In the genomic region with DNA sequence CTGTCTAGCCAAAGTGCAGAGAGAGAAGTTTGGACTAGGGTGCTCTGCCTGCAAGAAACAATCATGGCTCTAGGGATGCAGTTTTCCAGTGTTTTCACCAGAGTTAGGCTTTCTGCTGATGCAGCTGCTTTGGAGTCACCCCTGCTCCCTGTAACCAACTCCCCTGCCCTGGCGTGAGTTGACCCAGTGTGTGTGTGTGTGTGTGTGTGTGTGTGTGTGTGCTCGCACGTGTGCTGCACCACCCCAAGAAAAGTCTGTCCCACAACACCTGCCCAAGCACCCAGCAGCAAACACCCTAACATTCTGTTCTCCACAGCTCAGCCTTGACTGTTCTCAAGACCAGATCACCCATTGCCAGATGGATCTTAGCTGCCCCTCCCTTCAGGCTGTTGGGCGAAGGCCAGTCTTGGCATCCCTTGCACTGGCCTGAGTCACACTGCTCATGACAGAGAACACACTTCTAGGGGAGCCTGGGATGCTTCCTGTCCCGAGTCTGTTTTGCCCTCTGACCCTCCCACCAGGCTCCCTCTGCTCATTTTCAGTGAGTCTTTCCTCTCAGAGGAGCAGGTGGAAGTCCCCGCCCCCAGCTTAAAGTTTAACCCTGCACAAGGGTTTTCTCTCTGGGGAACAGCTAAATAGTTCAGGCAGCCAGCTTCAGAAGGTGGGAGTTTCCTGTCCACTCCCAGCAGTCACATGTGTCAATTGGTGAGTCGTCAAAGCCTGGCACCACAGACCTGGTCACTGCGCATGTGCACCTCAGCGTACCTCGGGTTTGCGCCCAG, we compare ENCODE assay signal across 9 mouse cellular contexts. TPM values are rescaled to one million over a fixed set of nuclear protein-coding genes. Genes with fewer than 3 reads are reported as not detected.
DNase-seq lines count a peak whose midpoint lies in the region; ATAC-seq and TF ChIP-seq lines count a peak whose summit lies in the region.
"Had no signal": no experiment of that assay in that cellular context is flagged by ENCODE, and none has a peak within 500 bp of the region (broad histone marks: within the 10 kb centered on the region; RNA-seq: fewer than 3 reads in every experiment).

No protein-coding gene starts in this region.

- H3K4me1 ChIP-seq in intestine, embryonic 16.5 days (ENCODE audit: control insufficient read depth, insufficient read depth, low read length) = peaks cover 16% of the 10 kb centered on the region
- H3K4me1 ChIP-seq in testis, adult 2 months (ENCODE audit: control insufficient read depth, insufficient read depth, low read length) = peaks cover 5% of the 10 kb centered on the region; the same call in 1 of the 2 replicates

- H3K4me3 ChIP-seq in intestine, embryonic 16.5 days (ENCODE audit: low read length) = no peak overlapping the region
- H3K4me3 ChIP-seq in testis, adult 2 months (ENCODE audit: control insufficient read depth, low read depth, low read length) = 0 out of 2 replicates have a peak overlapping the region, but pooled peaks have one; percentile 2
- H3K4me3 ChIP-seq: limb, embryonic 12.5 days had no signal

- no peak overlapping the region; the same call in none of the 2 replicates for H3K4me2 ChIP-seq in intestine, embryonic 16.5 days (ENCODE audit: low read depth, low read length)
- H3K4me2 ChIP-seq: limb, embryonic 12.5 days had no signal

- no peaks in the 10 kb centered on the region for H3K9me3 ChIP-seq in intestine, embryonic 16.5 days (ENCODE audit: control insufficient read depth, low read length)

- WGBS in intestine, embryonic 16.5 days = 42% methylated on average over 11 of the region's 11 CpGs

- no peak for TF ChIP-seq POLR2A in testis, adult 2 months (IDR thresholded peaks at IDR 0.05; ENCODE audit: control insufficient read depth, low read depth, low read length)

- TF ChIP-seq CTCF in testis, adult 2 months (IDR thresholded peaks at IDR 0.05; ENCODE audit: control insufficient read depth, insufficient read depth, insufficient replicate concordance, low read depth, low read length) = no peak

- H3K27ac ChIP-seq in intestine, embryonic 16.5 days (ENCODE audit: low read length) = peak overlapping the region; percentile 53
- no peak overlapping the region for H3K27ac ChIP-seq in testis, adult 2 months (ENCODE audit: control insufficient read depth, insufficient read depth, low read depth, low read length)
- H3K27ac ChIP-seq: limb, embryonic 12.5 days had no signal

- no peaks in the 10 kb centered on the region for H3K27me3 ChIP-seq in intestine, embryonic 16.5 days (replicated peaks; ENCODE audit: control insufficient read depth, insufficient read depth, low read length)
- no peaks in the 10 kb centered on the region for H3K27me3 ChIP-seq in testis, adult 2 months (ENCODE audit: control insufficient read depth, insufficient read depth, low read length)
- H3K27me3 ChIP-seq: limb, embryonic 12.5 days had no signal

- no peak overlapping the region for H3K9ac ChIP-seq in intestine, embryonic 16.5 days (ENCODE audit: low read depth, low read length)
- H3K9ac ChIP-seq: limb, embryonic 12.5 days had no signal

- H3K36me3 ChIP-seq in intestine, embryonic 16.5 days (ENCODE audit: control insufficient read depth, insufficient read depth, low read length) = no peaks in the 10 kb centered on the region
- H3K36me3 ChIP-seq in testis, adult 2 months (ENCODE audit: control insufficient read depth, insufficient read depth, low read length) = no peaks in the 10 kb centered on the region
- H3K36me3 ChIP-seq: limb, embryonic 12.5 days had no signal

- peak; percentile 25 for ATAC-seq in CD4-positive, CD25-positive, alpha-beta regulatory T cell, adult 4 months
- ATAC-seq in intestine, embryonic 16.5 days = peak; percentile 90

- DNase-seq in adrenal gland, postnatal 36 days = peak; percentile 77 to 78
- peak; percentile 78 to 80 for DNase-seq in gastrocnemius, adult 8-10 months (ENCODE audit: low spot score in 2 of 2)
- peak; percentile 75 to 82 for DNase-seq in lung, adult 18-20 months
- no peak for DNase-seq in spleen, postnatal 4 days (ENCODE audit: low spot score in 2 of 2)
- DNase-seq in retina, embryonic 14.5 days (ENCODE audit: low spot score) = no peak

RNA-seq across cellular contexts. Expression of gene Dock9, which starts 26.9 kb away (rescaled TPM):
- 1 to 10 TPM; 5.7 to 5.8 TPM for polyA plus RNA-seq in CD4-positive, CD25-positive, alpha-beta regulatory T cell, adult 4 months (2017; shearing (Covaris generic))
- 10 to 100 TPM; 20.9 to 27.5 TPM for total RNA-seq in adrenal gland, postnatal 36 days (2021)
- 10 to 100 TPM; 11.6 to 16.7 (median 14.0) TPM for total RNA-seq in gastrocnemius, adult 8-10 months (2022)
- polyA plus RNA-seq in intestine, embryonic 16.5 days (2015; fragmentation: Nextera tagmentation; extraction: Ambion mirVana) = 13.6 and 13.7 TPM in 2 replicates
- 4.3 and 4.6 TPM in 2 replicates for polyA plus RNA-seq in testis, adult 2 months (2012; rRNA removed)

RNA-seq across cellular contexts. Expression of gene Ubac2, which starts 53.9 kb away (rescaled TPM):
- polyA plus RNA-seq in CD4-positive, CD25-positive, alpha-beta regulatory T cell, adult 4 months (2017; shearing (Covaris generic)) = 10 to 100 TPM; 83.5 to 93.7 TPM
- 10 to 100 TPM; 35.4 to 36.5 TPM for total RNA-seq in adrenal gland, postnatal 36 days (2021)
- total RNA-seq in gastrocnemius, adult 8-10 months (2022) = 10 to 100 TPM; 29.4 to 37.1 (median 32.7) TPM
- 61.6 and 63.3 TPM in 2 replicates for polyA plus RNA-seq in intestine, embryonic 16.5 days (2015; fragmentation: Nextera tagmentation; extraction: Ambion mirVana)
- 95.8 and 107 TPM in 2 replicates for polyA plus RNA-seq in testis, adult 2 months (2012; rRNA removed)

Comparison
In these comparisons a context has a peak if more than half of its experiments do, and no peak if none do; other contexts are left out.
1. DNase-seq: peak in adrenal gland, postnatal 36 days (2 of 2), gastrocnemius, adult 8-10 months (2 of 2) and lung, adult 18-20 months (2 of 2); none in spleen, postnatal 4 days (0 of 2) and retina, embryonic 14.5 days (single experiment).